Mouse (Mus musculus): ENCODE measurements at regions not wholly inside any gene's neighbourhood (a gene's known extent, or its start where the extent isn't known, plus 50 kb on each side); places are given as distances from the start of the nearest gene placed in this dataset.

DNA sequence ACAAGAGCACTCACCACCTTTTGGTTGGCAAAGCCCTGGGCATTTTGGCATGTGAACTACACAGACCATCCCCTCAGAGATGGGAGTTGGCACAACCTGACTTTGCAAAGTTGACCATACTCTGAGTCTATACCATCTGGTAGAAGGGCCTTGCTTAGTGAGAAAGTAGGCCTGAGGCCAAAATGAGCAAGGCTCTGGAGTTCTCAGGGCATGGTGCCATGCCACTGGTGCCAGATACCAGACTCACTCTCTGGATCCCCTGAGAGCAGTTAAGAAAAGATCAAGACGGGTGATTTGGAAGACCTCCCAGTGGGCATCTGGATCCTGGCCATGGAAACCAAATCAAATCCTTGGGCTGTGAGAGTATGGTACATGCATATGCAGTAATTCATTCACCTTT, 202.0 kb downstream of the Rpl10-ps3 start:
- no peak for TF ChIP-seq POLR2A (IDR thresholded peaks at IDR 0.05; ENCODE audit: control insufficient read depth in 1 of 2, insufficient read depth in 1 of 2, low read depth in 1 of 2, low read length in 2 of 2, poor library complexity in 1 of 2)
- no peak for TF ChIP-seq USF1 (IDR thresholded peaks at IDR 0.05; ENCODE audit: low read depth, low read length)
- TF ChIP-seq ZKSCAN1 (IDR thresholded peaks at IDR 0.05; ENCODE audit: low read depth, low read length), result no peak
- no peak for TF ChIP-seq CHD2 (IDR thresholded peaks at IDR 0.05; ENCODE audit: low read length)
- no peak for TF ChIP-seq GATA1 (IDR thresholded peaks at IDR 0.05; ENCODE audit: low read depth, low read length)
- no peak for TF ChIP-seq BHLHE40 (IDR thresholded peaks at IDR 0.05; ENCODE audit: borderline replicate concordance, low read depth, low read length)
- no peak for TF ChIP-seq ZMIZ1 (IDR thresholded peaks at IDR 0.05; ENCODE audit: low read depth, low read length)
- no peak for TF ChIP-seq CTCF (IDR thresholded peaks at IDR 0.05 in 2 of 3, conservative IDR thresholded peaks at IDR 0.05 in 1 of 3; ENCODE audit: control insufficient read depth in 1 of 3, insufficient read depth in 1 of 3, low read depth in 2 of 3, low read length in 3 of 3, poor library complexity in 1 of 3, severe bottlenecking in 1 of 3)
- TF ChIP-seq TCF12 (IDR thresholded peaks at IDR 0.05; ENCODE audit: low read depth, low read length), result no peak

Measured in MEL (cell line).